Mouse (Mus musculus) MEL (cell line): ENCODE measurements around the gene Dao. TPM values are rescaled to one million over a fixed set of nuclear protein-coding genes. Genes with fewer than 3 reads are reported as not detected.
A peak's percentile ranks its signal among the peaks of the same experiment; 100 is the strongest.

ENCODE experiments used
- DNase-seq: peaks from one replicate; pipeline ENCODE4 v3.0.0; 2011; ENCODE audit warnings: low read depth, low spot score
- H3K27ac ChIP-seq: 2 replicates; pipeline ENCODE4 v1.5.1; 2012; ENCODE audit warnings: low read depth, mild to moderate bottlenecking, control low read depth, low read length, moderate library complexity; ENCODE audit not compliant: control insufficient read depth
- H3K27me3 ChIP-seq, 2 experiments: fragments of 150-350 bp in 1 of 2; sonication (generic) in 1 of 2; 2 replicates each; pipeline ENCODE4 v1.6.1; 2012; ENCODE audit warnings: low read length in 2 of 2, mild to moderate bottlenecking in 2 of 2, improper control_type of control experiment in 1 of 2, moderate library complexity in 1 of 2; ENCODE audit not compliant: insufficient read depth in 2 of 2, control insufficient read depth in 1 of 2
- H3K36me3 ChIP-seq, 2 experiments: 2 replicates each; pipeline ENCODE4 v1.6.1; 2012 to 2014; ENCODE audit warnings: low read length in 2 of 2, improper control_type of control experiment in 1 of 2, inconsistent platforms in 1 of 2, mild to moderate bottlenecking in 1 of 2; ENCODE audit not compliant: insufficient read depth in 2 of 2, control insufficient read depth in 1 of 2
- H3K4me1 ChIP-seq, 2 experiments: fragments of 150-350 bp in 1 of 2; sonication (generic) in 1 of 2; 2 replicates each; pipeline ENCODE4 v1.6.1; 2012; ENCODE audit warnings: low read length in 2 of 2, improper control_type of control experiment in 1 of 2, mild to moderate bottlenecking in 1 of 2; ENCODE audit not compliant: insufficient read depth in 2 of 2, control insufficient read depth in 1 of 2
- H3K4me3 ChIP-seq, 2 experiments: fragments of 150-350 bp in 1 of 2; sonication (generic) in 1 of 2; 2 replicates each; pipeline ENCODE4 v1.5.1; 2012; ENCODE audit warnings: low read depth in 2 of 2, low read length in 2 of 2, mild to moderate bottlenecking in 2 of 2, moderate library complexity in 2 of 2, control low read depth in 1 of 2, improper control_type of control experiment in 1 of 2; ENCODE audit not compliant: control insufficient read depth in 1 of 2, insufficient read depth in 1 of 2
- H3K79me2 ChIP-seq: 2 replicates; pipeline ENCODE4 v1.6.1; 2012; ENCODE audit warnings: mild to moderate bottlenecking, low read length, moderate library complexity; ENCODE audit not compliant: control insufficient read depth, poor library complexity, insufficient read depth
- H3K9ac ChIP-seq: 2 replicates; pipeline ENCODE4 v1.6.1; 2012; ENCODE audit warnings: low read depth, mild to moderate bottlenecking, control low read depth, low read length, moderate library complexity; ENCODE audit not compliant: control insufficient read depth, poor library complexity, severe bottlenecking
- H3K9me3 ChIP-seq: fragments of 150-350 bp; sonication (generic); replicated peaks from 2 replicates; pipeline ENCODE4 v1.6.1; 2012; ENCODE audit warnings: mild to moderate bottlenecking, low read length, improper control_type of control experiment, moderate library complexity; ENCODE audit not compliant: insufficient read depth
- BHLHE40 ChIP-seq: IDR thresholded peaks from 2 replicates; pipeline ENCODE4 v1.6.1; 2012; ENCODE audit warnings: low read depth, mild to moderate bottlenecking, inconsistent platforms, low read length, improper control_type of control experiment, borderline replicate concordance
- CHD2 ChIP-seq: IDR thresholded peaks from 2 replicates; pipeline ENCODE4 v1.6.1; 2011; ENCODE audit warnings: low read length, improper control_type of control experiment
- CTCF ChIP-seq, 3 experiments: IDR thresholded peaks in 2 of 3; conservative IDR thresholded peaks in 1 of 3; 2 replicates each; pipeline ENCODE4 v1.5.1; 2011 to 2012; ENCODE audit warnings: low read length in 3 of 3, low read depth in 2 of 3, mild to moderate bottlenecking in 2 of 3, improper control_type of control experiment in 1 of 3, inconsistent platforms in 1 of 3, mixed read lengths in 1 of 3, moderate library complexity in 1 of 3; ENCODE audit not compliant: control insufficient read depth in 1 of 3, insufficient read depth in 1 of 3, poor library complexity in 1 of 3, severe bottlenecking in 1 of 3
- E2F4 ChIP-seq: IDR thresholded peaks from 2 replicates; pipeline ENCODE4 v1.6.1; 2011; ENCODE audit warnings: low read depth, low read length, improper control_type of control experiment, borderline replicate concordance
- ELF1 ChIP-seq: IDR thresholded peaks from 2 replicates; pipeline ENCODE4 v1.6.1; 2014; ENCODE audit warnings: low read depth, mild to moderate bottlenecking, inconsistent platforms, low read length, improper control_type of control experiment, moderate library complexity
- EP300 ChIP-seq, 2 experiments: IDR thresholded peaks; 2 replicates each; pipeline ENCODE4 v1.6.1; 2011; ENCODE audit warnings: improper control_type of control experiment in 2 of 2, low read length in 2 of 2, low read depth in 1 of 2, mild to moderate bottlenecking in 1 of 2
- GABPA ChIP-seq: IDR thresholded peaks from 2 replicates; pipeline ENCODE4 v1.6.1; 2012; ENCODE audit warnings: low read depth, mild to moderate bottlenecking, inconsistent platforms, low read length, improper control_type of control experiment, moderate library complexity
- GATA1 ChIP-seq: IDR thresholded peaks from 2 replicates; pipeline ENCODE4 v1.6.1; 2011; ENCODE audit warnings: low read depth, low read length, improper control_type of control experiment
- HCFC1 ChIP-seq: IDR thresholded peaks from 2 replicates; pipeline ENCODE4 v1.6.1; 2012; ENCODE audit warnings: low read depth, mild to moderate bottlenecking, inconsistent platforms, low read length, improper control_type of control experiment, moderate library complexity
- KAT2A ChIP-seq: conservative IDR thresholded peaks from 2 replicates; pipeline ENCODE4 v1.6.1; 2012; ENCODE audit warnings: low read depth, low read length, improper control_type of control experiment, inconsistent platforms
- MAFK ChIP-seq: IDR thresholded peaks from 2 replicates; pipeline ENCODE4 v1.6.1; 2011; ENCODE audit warnings: low read depth, mild to moderate bottlenecking, low read length, improper control_type of control experiment, borderline replicate concordance
- MAX ChIP-seq: IDR thresholded peaks from 2 replicates; pipeline ENCODE4 v1.6.1; 2011; ENCODE audit warnings: low read length, improper control_type of control experiment
- MEF2A ChIP-seq: IDR thresholded peaks from 2 replicates; pipeline ENCODE4 v1.6.1; 2014; ENCODE audit warnings: low read depth, mild to moderate bottlenecking, inconsistent platforms, low read length, improper control_type of control experiment; ENCODE audit not compliant: poor library complexity, insufficient replicate concordance, severe bottlenecking; ENCODE audit errors: extremely low read depth
- MXI1 ChIP-seq: IDR thresholded peaks from 2 replicates; pipeline ENCODE4 v1.6.1; 2011; ENCODE audit warnings: mild to moderate bottlenecking, low read depth, low read length, improper control_type of control experiment
- MYB ChIP-seq: IDR thresholded peaks from 2 replicates; pipeline ENCODE4 v1.6.1; 2011; ENCODE audit warnings: mild to moderate bottlenecking, low read depth, low read length, improper control_type of control experiment
- MYC ChIP-seq: IDR thresholded peaks from 2 replicates; pipeline ENCODE4 v1.6.1; 2011; ENCODE audit warnings: low read depth, mild to moderate bottlenecking, low read length, improper control_type of control experiment, moderate library complexity
- NELFE ChIP-seq: IDR thresholded peaks from 2 replicates; pipeline ENCODE4 v1.6.1; 2011; ENCODE audit warnings: low read depth, low read length, improper control_type of control experiment
- NRF1 ChIP-seq: IDR thresholded peaks from 2 replicates; pipeline ENCODE4 v1.6.1; 2014; ENCODE audit warnings: low read depth, mild to moderate bottlenecking, inconsistent platforms, low read length, improper control_type of control experiment, moderate library complexity; ENCODE audit not compliant: poor library complexity, insufficient read depth, severe bottlenecking
- POLR2A ChIP-seq, 2 experiments: IDR thresholded peaks; 2 replicates each; pipeline ENCODE4 v1.6.1; 2011 to 2012; ENCODE audit warnings: low read length in 2 of 2, mild to moderate bottlenecking in 2 of 2, control low read depth in 1 of 2, improper control_type of control experiment in 1 of 2, low read depth in 1 of 2, moderate library complexity in 1 of 2; ENCODE audit not compliant: control insufficient read depth in 1 of 2, insufficient read depth in 1 of 2, poor library complexity in 1 of 2
- POLR2AphosphoS2 ChIP-seq: IDR thresholded peaks from 2 replicates; pipeline ENCODE4 v1.6.1; 2011; ENCODE audit warnings: low read length, improper control_type of control experiment
- POLR2AphosphoS5 ChIP-seq: IDR thresholded peaks from 2 replicates; pipeline ENCODE4 v1.6.1; 2012; ENCODE audit warnings: low read depth, borderline replicate concordance, mild to moderate bottlenecking, inconsistent platforms, low read length, moderate library complexity, mixed read lengths
- RAD21 ChIP-seq: IDR thresholded peaks from 2 replicates; pipeline ENCODE4 v1.6.1; 2011; ENCODE audit warnings: mild to moderate bottlenecking, low read depth, low read length, improper control_type of control experiment
- SMC3 ChIP-seq: IDR thresholded peaks from 2 replicates; pipeline ENCODE4 v1.6.1; 2011; ENCODE audit warnings: low read depth, low read length, improper control_type of control experiment
- TAL1 ChIP-seq: IDR thresholded peaks from 2 replicates; pipeline ENCODE4 v1.6.1; 2012; ENCODE audit warnings: mild to moderate bottlenecking, inconsistent platforms, low read length, moderate library complexity, mixed read lengths
- TCF12 ChIP-seq: IDR thresholded peaks from 2 replicates; pipeline ENCODE4 v1.6.1; 2014; ENCODE audit warnings: low read depth, mild to moderate bottlenecking, inconsistent platforms, low read length, improper control_type of control experiment, moderate library complexity
- UBTF ChIP-seq: IDR thresholded peaks from 2 replicates; pipeline ENCODE4 v1.6.1; 2012; ENCODE audit warnings: low read depth, mild to moderate bottlenecking, inconsistent platforms, low read length, improper control_type of control experiment, moderate library complexity, borderline replicate concordance; ENCODE audit not compliant: insufficient read depth
- USF1 ChIP-seq: IDR thresholded peaks from 2 replicates; pipeline ENCODE4 v1.6.1; 2014; ENCODE audit warnings: low read depth, mild to moderate bottlenecking, inconsistent platforms, low read length, improper control_type of control experiment, moderate library complexity
- USF2 ChIP-seq, 2 experiments: IDR thresholded peaks; 2 replicates each; pipeline ENCODE4 v1.6.1; 2011 to 2012; ENCODE audit warnings: improper control_type of control experiment in 2 of 2, low read length in 2 of 2, borderline replicate concordance in 1 of 2, inconsistent platforms in 1 of 2, low read depth in 1 of 2, mild to moderate bottlenecking in 1 of 2; ENCODE audit not compliant: insufficient read depth in 1 of 2
- ZC3H11A ChIP-seq: IDR thresholded peaks from 2 replicates; pipeline ENCODE4 v1.6.1; 2012; ENCODE audit warnings: low read depth, mild to moderate bottlenecking, inconsistent platforms, low read length, improper control_type of control experiment
- ZNF384 ChIP-seq: IDR thresholded peaks from 2 replicates; pipeline ENCODE4 v1.6.1; 2012; ENCODE audit warnings: low read depth, mild to moderate bottlenecking, inconsistent platforms, low read length, improper control_type of control experiment
- polyA plus RNA-seq, 2 experiments: library from polyadenylated mRNA; stranded (reverse) in 1 of 2; unstranded in 1 of 2; fragments of >175 nt in 1 of 2; fragments of >200 nt in 1 of 2; gene quantifications; 2 replicates each; pipeline versions ENCODE4 v1.2.1 to v1.2.4; 2012; ENCODE audit warnings: low replicate concordance in 2 of 2, low read depth in 1 of 2; ENCODE audit not compliant: insufficient read length in 2 of 2, insufficient read depth in 1 of 2, missing spikeins in 1 of 2
- total RNA-seq: library from RNA; depleted of rRNA; stranded (reverse); fragments of 300-350 nt; gene quantifications from 2 replicates; pipeline ENCODE4 v1.2.3, GENCODE M21; 2012

The Dao gene
- total and polyA plus RNA-seq, 3 experiments = 0.04 TPM; not detected in 2

DNA sequence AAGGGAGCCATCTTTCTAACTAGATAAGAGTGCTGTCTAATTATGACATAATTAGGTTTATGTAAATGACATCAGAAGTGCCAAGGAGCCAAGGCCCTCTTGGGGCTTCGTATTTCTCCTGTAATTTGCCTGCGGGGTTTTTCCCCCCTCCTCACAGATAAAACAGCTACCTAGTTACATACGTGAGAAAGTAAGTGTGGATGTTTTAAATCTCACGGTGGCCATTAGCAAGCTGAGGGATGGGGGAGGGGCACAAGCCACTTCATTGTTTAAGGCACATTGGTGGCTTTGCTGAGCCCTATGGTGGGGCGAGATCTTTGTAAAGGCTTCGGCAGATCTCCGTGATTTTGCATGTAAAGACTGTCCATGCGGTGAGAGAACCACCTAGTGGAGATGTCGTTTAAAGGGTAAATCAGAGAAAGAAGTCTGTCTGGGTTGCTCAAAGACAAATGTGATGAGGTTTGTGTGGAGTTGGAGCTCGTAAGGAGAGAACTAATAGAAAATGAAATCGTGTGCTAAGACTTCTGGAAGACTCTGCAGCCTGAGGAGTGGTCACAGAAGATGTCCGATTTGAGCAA is 45.3 kb downstream of the Dao start:
- TF ChIP-seq BHLHE40 (no peak), MAX (no peak), RAD21 (no peak), TCF12 (no peak), MYB (no peak), ZNF384 (no peak), SMC3 (no peak), E2F4 (no peak), POLR2AphosphoS5 (no peak), UBTF (no peak), POLR2A (IDR thresholded peaks at IDR 0.05; ENCODE audit: control insufficient read depth in 1 of 2, insufficient read depth in 1 of 2, low read depth in 1 of 2, low read length in 2 of 2, poor library complexity in 1 of 2) (no peak), MEF2A (no peak), USF2 (IDR thresholded peaks at IDR 0.05; ENCODE audit: borderline replicate concordance in 1 of 2, insufficient read depth in 1 of 2, low read depth in 1 of 2, low read length in 2 of 2) (no peak), GATA1 (no peak), GABPA (no peak), NELFE (no peak), ELF1 (no peak), KAT2A (no peak), MXI1 (no peak), TAL1 (no peak)

DNA sequence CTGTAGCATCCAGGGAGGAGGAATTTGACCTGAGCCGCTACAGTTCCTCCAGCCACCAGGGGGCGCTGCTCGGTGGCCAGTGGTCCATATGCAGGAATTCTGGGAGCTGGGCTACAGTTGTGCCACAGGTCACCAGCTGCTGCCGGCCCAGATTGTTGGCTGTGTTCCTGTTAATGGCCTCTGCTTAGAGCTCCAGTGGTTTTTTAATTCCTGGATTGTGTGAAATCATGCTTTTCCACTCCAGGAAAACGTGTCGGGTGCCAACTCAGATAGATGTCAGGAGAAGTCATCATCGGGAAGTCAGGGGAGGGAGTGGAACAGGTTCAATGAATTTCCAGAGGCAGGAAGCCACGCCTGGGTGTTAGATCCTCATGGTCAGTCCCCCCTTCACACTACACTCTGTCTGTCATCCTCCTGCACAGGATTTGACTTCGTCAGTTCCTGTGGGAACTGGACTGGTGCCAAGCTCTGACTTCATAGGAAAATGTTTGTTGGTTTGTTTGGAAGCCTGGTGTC is 48.8 kb downstream of the Dao start:
- no peak overlapping the region for H3K4me3 ChIP-seq
- peaks cover 0 to 2% of the 10 kb centered on the region in 2 experiments; a peak in 1 of 4 replicates for H3K36me3 ChIP-seq
- DNase-seq = peak; percentile 61
- no peaks in the 10 kb centered on the region for H3K9me3 ChIP-seq
- H3K79me2 ChIP-seq = no peaks in the 10 kb centered on the region
- H3K4me1 ChIP-seq = no peaks in the 10 kb centered on the region
- H3K27ac ChIP-seq = no peak overlapping the region
- no peak overlapping the region for H3K9ac ChIP-seq
- H3K27me3 ChIP-seq = no peaks in the 10 kb centered on the region
- TF ChIP-seq UBTF (no peak), MYB (no peak), USF1 (no peak), ELF1 (no peak), MAFK (no peak), CTCF (IDR thresholded peaks at IDR 0.05 in 2 of 3, conservative IDR thresholded peaks at IDR 0.05 in 1 of 3; ENCODE audit: control insufficient read depth in 1 of 3, insufficient read depth in 1 of 3, low read depth in 2 of 3, low read length in 3 of 3, poor library complexity in 1 of 3, severe bottlenecking in 1 of 3) (peak; percentile 85 to 95 (median 86)), CHD2 (no peak), HCFC1 (peak; percentile 29; the same call in 1 of the 2 replicates), EP300 (IDR thresholded peaks at IDR 0.05; ENCODE audit: low read depth in 1 of 2, low read length in 2 of 2) (no peak), ZC3H11A (peak; percentile 15; the same call in 1 of the 2 replicates), USF2 (IDR thresholded peaks at IDR 0.05; ENCODE audit: borderline replicate concordance in 1 of 2, insufficient read depth in 1 of 2, low read depth in 1 of 2, low read length in 2 of 2) (no peak), MAX (no peak), MYC (no peak), NRF1 (no peak), ZNF384 (no peak), KAT2A (no peak), POLR2AphosphoS2 (no peak), BHLHE40 (no peak)

More for the DNA sequence above, 45.3 kb downstream of the Dao start:
- Histone ChIP-seq H3K9ac (no peak overlapping the region), H3K4me3 (no peak overlapping the region), H3K27me3 (no peaks in the 10 kb centered on the region), H3K36me3 (peaks cover 0 to 2% of the 10 kb centered on the region in 2 experiments; a peak in 1 of 4 replicates), H3K4me1 (no peaks in the 10 kb centered on the region), H3K9me3 (no peaks in the 10 kb centered on the region), H3K79me2 (no peaks in the 10 kb centered on the region), H3K27ac (no peak overlapping the region)
- no peak for DNase-seq
